Mouse (Mus musculus): ENCODE measurements at regions not wholly inside any gene's neighbourhood (a gene's known extent, or its start where the extent isn't known, plus 50 kb on each side); places are given as distances from the start of the nearest gene placed in this dataset.
"Not testable (repeated sequence)": the region's sequence is repeated elsewhere in the genome, so short reads cannot be mapped to it uniquely, and the experiment has no call there.

DNA sequence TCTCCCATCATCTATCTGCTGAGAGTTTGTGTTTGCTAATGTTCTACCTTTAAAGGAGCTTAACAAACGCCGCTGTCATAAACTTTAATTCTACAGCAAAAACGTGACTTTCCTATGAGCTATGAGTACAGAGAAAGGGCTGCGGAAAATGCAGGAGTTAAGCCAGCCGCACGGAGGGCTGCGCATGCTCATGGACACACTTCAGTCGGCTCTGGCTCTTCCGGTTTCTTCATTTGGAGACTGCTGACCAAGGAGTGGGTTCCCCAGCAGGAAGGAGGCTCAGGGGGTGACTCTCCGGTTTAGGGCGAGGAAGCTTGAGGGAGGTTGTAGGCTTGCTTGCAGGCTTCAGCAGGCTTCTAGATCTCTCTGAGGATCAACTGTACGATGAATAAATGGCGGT, 59.3 kb downstream of the Sox2 start:
- Histone ChIP-seq H3K36me3 (replicated peaks) (no peaks in the 10 kb centered on the region), H3K27me3 (ENCODE audit: insufficient read depth, low read length) (no peaks in the 10 kb centered on the region), H3K4me1 (ENCODE audit: insufficient read depth, low read depth, low read length) (no peaks in the 10 kb centered on the region), H3K9me3 (replicated peaks) (peaks cover 28% of the 10 kb centered on the region), H3K4me3 (ENCODE audit: low read depth, low read length) (no peak overlapping the region)
- no peak for ATAC-seq (ENCODE audit: extremely low read depth, insufficient number of reproducible peaks, low FRiP score, poor library complexity, severe bottlenecking)
- no peak for DNase-seq (ENCODE audit: low spot score)
- TF ChIP-seq POLR2AphosphoS5 (IDR thresholded peaks at IDR 0.05; ENCODE audit: insufficient replicate concordance, low read depth, low read length) (no peak), TAL1 (conservative IDR thresholded peaks at IDR 0.05; ENCODE audit: low read depth, low read length) (no peak), CTCF (IDR thresholded peaks at IDR 0.05; ENCODE audit: low read depth, low read length) (no peak), GATA1 (IDR thresholded peaks at IDR 0.05; ENCODE audit: borderline replicate concordance, low read length) (no peak), GATA2 (IDR thresholded peaks at IDR 0.05; ENCODE audit: borderline replicate concordance, low read depth, low read length) (no peak)

DNA sequence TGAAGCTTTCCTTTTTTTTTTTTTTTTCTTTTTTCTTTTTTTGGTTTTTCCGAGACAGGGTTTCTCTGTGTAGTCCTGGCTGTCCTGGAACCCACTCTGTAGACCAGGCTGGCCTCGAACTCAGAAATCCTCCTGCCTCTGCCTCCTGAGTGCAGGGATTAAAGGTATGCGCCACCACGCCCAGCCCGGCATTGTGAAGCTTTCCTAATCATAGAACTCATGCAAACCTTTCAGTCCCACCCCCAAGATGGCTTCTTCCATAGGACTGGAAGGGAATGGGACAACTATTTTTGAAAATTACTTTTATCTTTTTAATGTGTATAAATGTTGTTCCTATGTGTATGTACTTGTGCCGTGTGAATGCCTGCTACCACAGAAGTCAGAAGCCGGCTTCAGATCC, 61.9 kb downstream of the Sox2 start:
- not testable (repeated sequence) for H3K36me3 ChIP-seq (replicated peaks); H3K4me3 ChIP-seq (ENCODE audit: low read depth, low read length); H3K27me3 ChIP-seq (ENCODE audit: insufficient read depth, low read length); H3K4me1 ChIP-seq (ENCODE audit: insufficient read depth, low read depth, low read length); ATAC-seq (ENCODE audit: extremely low read depth, insufficient number of reproducible peaks, low FRiP score, poor library complexity, severe bottlenecking); DNase-seq (ENCODE audit: low spot score)
- H3K9me3 ChIP-seq (replicated peaks) = peaks cover 30% of the 10 kb centered on the region

DNA sequence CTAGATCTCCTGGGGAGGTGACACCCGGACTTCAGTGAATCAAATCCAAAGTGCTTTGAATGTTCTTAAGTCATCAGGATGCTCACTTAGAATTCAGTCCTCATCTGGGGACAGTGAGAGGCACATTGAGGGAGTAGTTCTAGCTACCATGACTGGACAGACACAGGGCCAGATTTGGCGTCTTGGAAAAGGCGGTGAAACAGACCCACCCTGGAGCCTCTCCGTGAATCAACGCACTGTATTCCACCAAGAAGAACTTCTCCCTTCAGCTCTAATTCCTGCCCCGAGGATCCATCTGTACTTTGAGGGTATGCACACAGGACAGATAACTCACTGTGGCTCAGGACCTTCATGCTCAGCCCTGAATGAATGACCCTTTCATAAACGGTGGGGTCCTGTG, 72.3 kb downstream of the Sox2 start:
- no peak for TF ChIP-seq POLR2AphosphoS5 (IDR thresholded peaks at IDR 0.05; ENCODE audit: insufficient replicate concordance, low read depth, low read length)
- TF ChIP-seq CTCF (IDR thresholded peaks at IDR 0.05; ENCODE audit: low read depth, low read length) = no peak
- no peak for TF ChIP-seq GATA1 (IDR thresholded peaks at IDR 0.05; ENCODE audit: borderline replicate concordance, low read length)
- TF ChIP-seq GATA2 (IDR thresholded peaks at IDR 0.05; ENCODE audit: borderline replicate concordance, low read depth, low read length) = no peak
- no peak for TF ChIP-seq TAL1 (conservative IDR thresholded peaks at IDR 0.05; ENCODE audit: low read depth, low read length)
- H3K4me3 ChIP-seq (ENCODE audit: low read depth, low read length) = no peak overlapping the region
- no peaks in the 10 kb centered on the region for H3K27me3 ChIP-seq (ENCODE audit: insufficient read depth, low read length)
- H3K4me1 ChIP-seq (ENCODE audit: insufficient read depth, low read depth, low read length) = no peaks in the 10 kb centered on the region
- ATAC-seq (ENCODE audit: extremely low read depth, insufficient number of reproducible peaks, low FRiP score, poor library complexity, severe bottlenecking) = no peak
- H3K9me3 ChIP-seq (replicated peaks) = peaks cover 40% of the 10 kb centered on the region
- no peak for DNase-seq (ENCODE audit: low spot score)
- H3K36me3 ChIP-seq (replicated peaks) = no peaks in the 10 kb centered on the region

DNA sequence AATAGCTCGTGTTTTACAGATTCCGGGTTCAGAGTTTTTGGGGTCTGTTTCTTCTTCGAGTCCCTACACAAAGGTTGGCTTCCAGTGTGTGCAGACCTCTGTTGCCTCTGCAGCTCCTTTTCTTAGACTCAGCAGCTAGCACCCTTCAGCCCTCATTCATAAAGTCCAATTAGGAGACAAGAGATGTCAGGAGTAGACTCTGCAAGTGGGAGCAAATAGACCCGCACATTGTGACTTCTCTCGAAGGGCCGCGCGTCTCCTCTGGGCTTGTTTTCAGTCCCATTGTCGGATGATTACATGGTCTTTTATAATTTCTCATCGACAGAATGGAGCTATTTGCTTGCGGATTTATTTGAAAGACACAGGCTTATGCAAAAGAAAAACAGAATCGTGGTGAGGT, 76.8 kb downstream of the Sox2 start:
- no peaks in the 10 kb centered on the region for H3K4me1 ChIP-seq (ENCODE audit: insufficient read depth, low read depth, low read length)
- H3K36me3 ChIP-seq (replicated peaks) = no peaks in the 10 kb centered on the region
- H3K4me3 ChIP-seq (ENCODE audit: low read depth, low read length) = no peak overlapping the region
- TF ChIP-seq POLR2AphosphoS5 (IDR thresholded peaks at IDR 0.05; ENCODE audit: insufficient replicate concordance, low read depth, low read length) (no peak), GATA2 (IDR thresholded peaks at IDR 0.05; ENCODE audit: borderline replicate concordance, low read depth, low read length) (no peak)
- H3K9me3 ChIP-seq (replicated peaks) = peaks cover 32% of the 10 kb centered on the region
- ATAC-seq (ENCODE audit: extremely low read depth, insufficient number of reproducible peaks, low FRiP score, poor library complexity, severe bottlenecking) (no peak), DNase-seq (ENCODE audit: low spot score) (no peak)
- no peaks in the 10 kb centered on the region for H3K27me3 ChIP-seq (ENCODE audit: insufficient read depth, low read length)

DNA sequence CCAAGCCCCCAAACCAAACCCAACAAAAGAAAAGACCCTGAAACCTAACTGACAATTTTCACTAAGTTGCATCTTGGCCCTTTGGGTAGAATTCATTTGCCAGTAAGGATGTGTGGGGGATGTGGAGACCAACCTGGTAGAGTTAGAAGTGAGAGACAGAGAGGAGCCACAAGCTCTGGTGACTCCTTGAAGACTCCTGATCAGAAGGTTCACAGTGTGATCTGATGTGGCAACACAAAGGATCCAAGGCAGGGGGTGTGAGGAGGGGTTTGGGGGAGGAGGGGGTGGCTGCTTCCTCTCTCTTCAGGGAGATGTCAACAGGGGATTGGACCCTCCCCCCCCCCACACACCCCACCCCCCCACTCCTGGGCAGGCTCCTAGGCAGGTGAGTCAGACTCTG, 78.1 kb downstream of the Sox2 start:
- DNase-seq (ENCODE audit: low spot score) = no peak
- H3K4me1 ChIP-seq (ENCODE audit: insufficient read depth, low read depth, low read length) = no peaks in the 10 kb centered on the region
- H3K36me3 ChIP-seq (replicated peaks) = no peaks in the 10 kb centered on the region
- peaks cover 24% of the 10 kb centered on the region for H3K9me3 ChIP-seq (replicated peaks)
- no peak for ATAC-seq (ENCODE audit: extremely low read depth, insufficient number of reproducible peaks, low FRiP score, poor library complexity, severe bottlenecking)
- H3K27me3 ChIP-seq (ENCODE audit: insufficient read depth, low read length) = no peaks in the 10 kb centered on the region
- H3K4me3 ChIP-seq (ENCODE audit: low read depth, low read length) = no peak overlapping the region
- TF ChIP-seq TAL1 (conservative IDR thresholded peaks at IDR 0.05; ENCODE audit: low read depth, low read length) = no peak
- no peak for TF ChIP-seq CTCF (IDR thresholded peaks at IDR 0.05; ENCODE audit: low read depth, low read length)
- no peak for TF ChIP-seq POLR2AphosphoS5 (IDR thresholded peaks at IDR 0.05; ENCODE audit: insufficient replicate concordance, low read depth, low read length)
- no peak for TF ChIP-seq GATA1 (IDR thresholded peaks at IDR 0.05; ENCODE audit: borderline replicate concordance, low read length)
- no peak for TF ChIP-seq GATA2 (IDR thresholded peaks at IDR 0.05; ENCODE audit: borderline replicate concordance, low read depth, low read length)

DNA sequence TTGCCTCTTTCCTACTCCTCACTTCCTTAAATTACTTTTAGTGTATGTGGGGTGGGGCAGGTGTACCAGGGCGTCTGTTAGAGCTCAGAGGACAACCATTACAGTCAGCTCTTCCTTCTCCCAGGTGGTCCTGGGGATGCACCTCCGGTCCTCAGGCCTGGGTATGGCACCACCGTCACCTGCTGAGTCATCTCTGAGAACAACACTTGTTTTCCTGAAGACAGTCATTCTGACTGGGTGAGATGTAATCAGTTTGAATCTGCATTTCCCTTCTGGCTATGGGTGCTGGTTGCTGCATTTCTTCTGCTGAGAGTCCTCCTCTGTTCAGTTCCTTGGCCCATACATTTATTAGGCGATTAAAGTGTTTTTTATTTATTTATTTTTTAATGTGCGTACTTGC, 84.8 kb downstream of the Sox2 start:
- TF ChIP-seq GATA1 (IDR thresholded peaks at IDR 0.05; ENCODE audit: borderline replicate concordance, low read length) (no peak), POLR2AphosphoS5 (IDR thresholded peaks at IDR 0.05; ENCODE audit: insufficient replicate concordance, low read depth, low read length) (no peak), GATA2 (IDR thresholded peaks at IDR 0.05; ENCODE audit: borderline replicate concordance, low read depth, low read length) (no peak), CTCF (IDR thresholded peaks at IDR 0.05; ENCODE audit: low read depth, low read length) (no peak), TAL1 (conservative IDR thresholded peaks at IDR 0.05; ENCODE audit: low read depth, low read length) (no peak)
- Histone ChIP-seq H3K4me1 (ENCODE audit: insufficient read depth, low read depth, low read length) (no peaks in the 10 kb centered on the region), H3K9me3 (replicated peaks) (peaks cover 17% of the 10 kb centered on the region), H3K4me3 (ENCODE audit: low read depth, low read length) (no peak overlapping the region), H3K36me3 (replicated peaks) (no peaks in the 10 kb centered on the region), H3K27me3 (ENCODE audit: insufficient read depth, low read length) (no peaks in the 10 kb centered on the region)
- no peak for DNase-seq (ENCODE audit: low spot score)
- ATAC-seq (ENCODE audit: extremely low read depth, insufficient number of reproducible peaks, low FRiP score, poor library complexity, severe bottlenecking) = no peak

DNA sequence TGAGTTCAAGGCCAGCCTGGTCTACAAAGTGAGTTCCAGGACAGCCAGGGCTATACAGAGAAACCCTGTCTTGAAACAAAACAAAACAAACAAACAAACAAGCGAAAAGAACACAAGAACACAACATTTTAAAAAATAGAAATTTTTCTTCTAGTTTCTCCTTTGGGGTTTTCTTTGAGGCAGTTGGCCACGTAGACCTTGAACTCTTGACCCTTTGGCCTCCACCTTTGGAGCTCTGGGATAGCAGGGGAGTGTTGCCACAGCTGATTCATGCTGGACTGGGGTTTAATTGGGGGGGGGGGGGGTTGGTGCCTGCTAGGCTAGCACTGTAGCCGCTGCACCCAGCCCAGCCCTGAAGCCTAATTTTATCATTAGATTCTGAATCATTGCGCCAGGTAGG, 87.8 kb downstream of the Sox2 start:
- Histone ChIP-seq H3K36me3 (replicated peaks) (no peaks in the 10 kb centered on the region), H3K4me3 (ENCODE audit: low read depth, low read length) (no peak overlapping the region), H3K27me3 (ENCODE audit: insufficient read depth, low read length) (no peaks in the 10 kb centered on the region), H3K4me1 (ENCODE audit: insufficient read depth, low read depth, low read length) (no peaks in the 10 kb centered on the region), H3K9me3 (replicated peaks) (peaks cover 22% of the 10 kb centered on the region)
- DNase-seq (ENCODE audit: low spot score) (no peak), ATAC-seq (ENCODE audit: extremely low read depth, insufficient number of reproducible peaks, low FRiP score, poor library complexity, severe bottlenecking) (no peak)
- TF ChIP-seq CTCF (IDR thresholded peaks at IDR 0.05; ENCODE audit: low read depth, low read length) (no peak), GATA2 (IDR thresholded peaks at IDR 0.05; ENCODE audit: borderline replicate concordance, low read depth, low read length) (no peak), TAL1 (conservative IDR thresholded peaks at IDR 0.05; ENCODE audit: low read depth, low read length) (no peak), POLR2AphosphoS5 (IDR thresholded peaks at IDR 0.05; ENCODE audit: insufficient replicate concordance, low read depth, low read length) (no peak), GATA1 (IDR thresholded peaks at IDR 0.05; ENCODE audit: borderline replicate concordance, low read length) (no peak)

Data from G1E (cell line).